10 mouse cellular contexts compared by ENCODE assay signal in genomic region chr11:60160454-60161114, GRCm38 (mm10). TPM values are rescaled to one million over a fixed set of nuclear protein-coding genes. Genes with fewer than 3 reads are reported as not detected.
A peak's percentile ranks its signal among the peaks of the same experiment; 100 is the strongest.
DNase-seq lines count a peak whose midpoint lies in the region; ATAC-seq and TF ChIP-seq lines count a peak whose summit lies in the region.
"Had no signal": no experiment of that assay in that cellular context is flagged by ENCODE, and none has a peak within 500 bp of the region (broad histone marks: within the 10 kb centered on the region; RNA-seq: fewer than 3 reads in every experiment).

No protein-coding gene starts in this region.

- peak overlapping the region; percentile 24; the same call in 1 of the 2 replicates for H3K4me2 ChIP-seq in liver, embryonic 11.5 days
- no peak overlapping the region for H3K4me2 ChIP-seq in embryonic facial prominence, embryonic 15.5 days (replicated peaks)
- H3K4me2 ChIP-seq in hindbrain, postnatal 0 days (ENCODE audit: low read depth, low read length) = no peak overlapping the region
- no peak overlapping the region for H3K4me2 ChIP-seq in stomach, embryonic 15.5 days

- no peak for TF ChIP-seq CTCF in hindbrain, postnatal 0 days (IDR thresholded peaks at IDR 0.05; ENCODE audit: low read depth)

- H3K27me3 ChIP-seq in liver, embryonic 11.5 days (replicated peaks; ENCODE audit: control insufficient read depth, insufficient read depth, low read length) = no peaks in the 10 kb centered on the region
- H3K27me3 ChIP-seq in embryonic facial prominence, embryonic 15.5 days = no peaks in the 10 kb centered on the region
- H3K27me3 ChIP-seq in hindbrain, postnatal 0 days (ENCODE audit: insufficient read depth, low read length) = no peaks in the 10 kb centered on the region
- H3K27me3 ChIP-seq in stomach, embryonic 15.5 days (replicated peaks) = no peaks in the 10 kb centered on the region

- ATAC-seq in liver, embryonic 11.5 days (replicated peaks; ENCODE audit: low FRiP score) = 0 out of 2 replicates have a peak, but pooled peaks have one; percentile 14
- no peak for ATAC-seq in embryonic facial prominence, embryonic 15.5 days (ENCODE audit: insufficient number of reproducible peaks, low FRiP score, low TSS enrichment, low read depth)
- no peak for ATAC-seq in hindbrain, postnatal 0 days
- ATAC-seq in stomach, embryonic 15.5 days (ENCODE audit: insufficient read depth, low FRiP score, low read depth) = no peak
- no peak for ATAC-seq in cerebellum, adult (ENCODE audit: insufficient number of reproducible peaks, low FRiP score, low TSS enrichment)

- H3K36me3 ChIP-seq in liver, embryonic 11.5 days (ENCODE audit: control insufficient read depth, insufficient read depth, low read length) = peaks cover 7% of the 10 kb centered on the region; the same call in 1 of the 2 replicates
- H3K36me3 ChIP-seq in embryonic facial prominence, embryonic 15.5 days = peaks cover 4% of the 10 kb centered on the region; the same call in 1 of the 2 replicates
- no peaks in the 10 kb centered on the region; the same call in none of the 2 replicates for H3K36me3 ChIP-seq in hindbrain, postnatal 0 days (ENCODE audit: insufficient read depth, low read length)
- no peaks in the 10 kb centered on the region for H3K36me3 ChIP-seq in stomach, embryonic 15.5 days

- peaks cover 47% of the 10 kb centered on the region for H3K4me1 ChIP-seq in liver, embryonic 11.5 days (replicated peaks; ENCODE audit: control insufficient read depth, insufficient read depth, low read length)
- peaks cover 58% of the 10 kb centered on the region for H3K4me1 ChIP-seq in embryonic facial prominence, embryonic 15.5 days
- peaks cover 35% of the 10 kb centered on the region for H3K4me1 ChIP-seq in hindbrain, postnatal 0 days (ENCODE audit: insufficient read depth, low read length)
- H3K4me1 ChIP-seq in stomach, embryonic 15.5 days = peaks cover 51% of the 10 kb centered on the region

- 68% methylated on average over 3 of the region's 3 CpGs for WGBS in liver, embryonic 11.5 days
- WGBS in embryonic facial prominence, embryonic 15.5 days = 57% methylated on average over 3 of the region's 3 CpGs
- WGBS in hindbrain, postnatal 0 days = 68% methylated on average over 3 of the region's 3 CpGs
- WGBS in stomach, embryonic 15.5 days = 52% methylated on average over 3 of the region's 3 CpGs

- H3K4me3 ChIP-seq in liver, embryonic 11.5 days (ENCODE audit: low read depth, low read length) = no peak overlapping the region
- no peak overlapping the region for H3K4me3 ChIP-seq in embryonic facial prominence, embryonic 15.5 days (replicated peaks)
- H3K4me3 ChIP-seq in hindbrain, postnatal 0 days (ENCODE audit: low read length) = no peak overlapping the region
- no peak overlapping the region for H3K4me3 ChIP-seq in stomach, embryonic 15.5 days (replicated peaks)
- H3K4me3 ChIP-seq: gastrocnemius, adult 2 months; myocyte had no signal

- no peak overlapping the region for H3K9ac ChIP-seq in liver, embryonic 11.5 days (ENCODE audit: low read depth, low read length)
- H3K9ac ChIP-seq in embryonic facial prominence, embryonic 15.5 days = no peak overlapping the region
- 0 out of 2 replicates have a peak overlapping the region, but pooled peaks have one; percentile 28 for H3K9ac ChIP-seq in hindbrain, postnatal 0 days (replicated peaks; ENCODE audit: low read length)
- no peak overlapping the region for H3K9ac ChIP-seq in stomach, embryonic 15.5 days

- peak overlapping the region; percentile 46; the same call in 1 of the 2 replicates for H3K27ac ChIP-seq in liver, embryonic 11.5 days (ENCODE audit: low read depth, low read length)
- H3K27ac ChIP-seq in embryonic facial prominence, embryonic 15.5 days (replicated peaks) = 0 out of 2 replicates have a peak overlapping the region, but pooled peaks have one; percentile 7
- peak overlapping the region; percentile 69; the same call in 1 of the 2 replicates for H3K27ac ChIP-seq in hindbrain, postnatal 0 days
- 0 out of 2 replicates have a peak overlapping the region, but pooled peaks have one; percentile 21 for H3K27ac ChIP-seq in stomach, embryonic 15.5 days
- H3K27ac ChIP-seq: gastrocnemius, adult 2 months had no signal

- H3K9me3 ChIP-seq in liver, embryonic 11.5 days (ENCODE audit: control insufficient read depth, low read length) = no peaks in the 10 kb centered on the region
- H3K9me3 ChIP-seq in embryonic facial prominence, embryonic 15.5 days (replicated peaks) = no peaks in the 10 kb centered on the region
- H3K9me3 ChIP-seq in hindbrain, postnatal 0 days (ENCODE audit: low read length) = no peaks in the 10 kb centered on the region
- no peaks in the 10 kb centered on the region for H3K9me3 ChIP-seq in stomach, embryonic 15.5 days

- DNase-seq in liver, embryonic 11.5 days (ENCODE audit: low spot score) = no peak
- DNase-seq in liver = no peak
- no peak for DNase-seq in hindbrain, postnatal 0 days (ENCODE audit: low spot score)
- no peak for DNase-seq in spleen, postnatal 14 days (ENCODE audit: low spot score in 2 of 2)
- no peak for DNase-seq in yolk sac, embryonic 10.5 days (ENCODE audit: low spot score)
- DNase-seq: gastrocnemius, adult 2 months had no signal

RNA-seq across cellular contexts. Expression of gene Rai1, which starts 55.8 kb away (rescaled TPM):
- polyA plus RNA-seq in liver, embryonic 11.5 days (2014; fragmentation: Nextera tagmentation; extraction: Ambion mirVana) = 18.6 and 24.2 TPM in 2 replicates
- 22.2 and 25.4 TPM in 2 replicates for polyA plus RNA-seq in embryonic facial prominence, embryonic 15.5 days (2015; fragmentation: Nextera tagmentation; extraction: Ambion mirVana)
- total RNA-seq in hindbrain, postnatal 0 days (2014; rRNA removed) = 70.0 and 90.2 TPM in 2 replicates
- polyA plus RNA-seq in hindbrain, postnatal 0 days (2015; fragmentation: Nextera tagmentation; extraction: Ambion mirVana) = 20.8 and 24.9 TPM in 2 replicates
- 21.7 and 24.4 TPM in 2 replicates for polyA plus RNA-seq in stomach, embryonic 15.5 days (2015; fragmentation: Nextera tagmentation; extraction: Ambion mirVana)

Comparison
In these comparisons a context has a peak if more than half of its experiments do, and no peak if none do; other contexts are left out.
1. H3K27ac ChIP-seq: peak in every context shown above with its lines; median percentile 69 in hindbrain, postnatal 0 days; 46 in liver, embryonic 11.5 days; 21 in stomach, embryonic 15.5 days; 7 in embryonic facial prominence, embryonic 15.5 days.